Mouse (Mus musculus) stomach, embryonic 16.5 days (tissue): ENCODE data around the gene Fgfbp1. TPM values are rescaled to one million over a fixed set of nuclear protein-coding genes. Genes with fewer than 3 reads are reported as not detected.

Source experiments
- ATAC-seq: fragments of 200-750 bp; cut with Nextera tagmentation; 2 replicates; pipeline ENCODE4 v1.8.0; 2017; ENCODE audit warnings: moderate number of reproducible peaks, moderate TSS enrichment; ENCODE audit not compliant: insufficient read depth, low FRiP score
- H3K27ac ChIP-seq: fragments of 300-500 bp; sonication (generic); 2 replicates; pipeline ENCODE4 v1.5.1; 2014; ENCODE audit warnings: low read length
- H3K27me3 ChIP-seq: fragments of 300-500 bp; sonication (generic); 2 replicates; pipeline ENCODE4 v1.6.1; 2014; ENCODE audit warnings: low read length, control low read depth, mixed read lengths; ENCODE audit not compliant: control insufficient read depth, insufficient read depth
- H3K36me3 ChIP-seq: fragments of 300-500 bp; sonication (generic); 2 replicates; pipeline ENCODE4 v1.6.1; 2014; ENCODE audit warnings: low read length; ENCODE audit not compliant: control insufficient read depth, insufficient read depth
- H3K4me1 ChIP-seq: fragments of 300-500 bp; sonication (generic); 2 replicates; pipeline ENCODE4 v1.6.1; 2014; ENCODE audit warnings: low read length, control low read depth, mixed read lengths; ENCODE audit not compliant: control insufficient read depth, insufficient read depth
- H3K4me2 ChIP-seq: fragments of 300-500 bp; sonication (generic); 2 replicates; pipeline ENCODE4 v1.6.1; 2014; ENCODE audit warnings: low read depth, low read length, mixed read lengths
- H3K4me3 ChIP-seq: fragments of 300-500 bp; sonication (generic); replicated peaks from 2 replicates; pipeline ENCODE4 v1.5.1; 2014; ENCODE audit warnings: mild to moderate bottlenecking, low read length
- H3K9ac ChIP-seq: fragments of 300-500 bp; sonication (generic); 2 replicates; pipeline ENCODE4 v1.6.1; 2014; ENCODE audit warnings: low read length
- H3K9me3 ChIP-seq: fragments of 300-500 bp; sonication (generic); replicated peaks from 2 replicates; pipeline ENCODE4 v1.6.1; 2016; ENCODE audit warnings: low read length, control low read depth; ENCODE audit not compliant: control insufficient read depth
- WGBS: fragments of 180-500 bp; shearing (Covaris S2); extraction: QIAGEN DNeasy Blood & Tissue Kit; methylation state at CpG from one replicate; pipeline ENCODE4 v1.1.7; 2014; 5-methylcytosine and 5-hydroxymethylcytosine counted together
- polyA plus RNA-seq: library from polyadenylated mRNA; unstranded; fragments of >200 nt; fragmentation: Nextera tagmentation; extraction: Ambion mirVana; gene quantifications from 2 replicates; pipeline ENCODE4 v1.2.1, GENCODE M21; 2015

Fgfbp1 gene
- polyA plus RNA-seq, 1 experiment from 2014 or later: 112 TPM

- Histone ChIP-seq H3K4me2 (peak overlapping the region; percentile 56), H3K9ac (peak overlapping the region; percentile 64), H3K4me3 (peak overlapping the region; percentile 31), H3K9me3 (no peaks in the 10 kb centered on the region), H3K27ac (peak overlapping the region; percentile 98), H3K27me3 (no peaks in the 10 kb centered on the region), H3K36me3 (no peaks in the 10 kb centered on the region), H3K4me1 (peaks cover 12% of the 10 kb centered on the region)
- 1% methylated on average over 8 of the region's 8 CpGs for WGBS
- peak; percentile 54; the same call in 1 of the 2 replicates for ATAC-seq
Observed at GRCm38 (mm10) chr5:43948748-43949275, 32.8 kb downstream of the Fgfbp1 start.

- Histone ChIP-seq H3K4me2 (peak overlapping the region; percentile 56), H3K9me3 (no peaks in the 10 kb centered on the region), H3K27me3 (no peaks in the 10 kb centered on the region), H3K4me1 (peaks cover 12% of the 10 kb centered on the region), H3K4me3 (peak overlapping the region; percentile 31), H3K9ac (peak overlapping the region; percentile 0; the same call in 1 of the 2 replicates), H3K36me3 (no peaks in the 10 kb centered on the region), H3K27ac (peak overlapping the region; percentile 98)
- peak; percentile 96 for ATAC-seq
- 2% methylated on average over 27 of the region's 27 CpGs for WGBS
Observed at GRCm38 (mm10) chr5:43948111-43948743, 33.4 kb downstream of the Fgfbp1 start.

GRCm38 (mm10) chr5:43947330-43947977, 34.1 kb downstream of the Fgfbp1 start:
- Histone ChIP-seq H3K4me2 (peak overlapping the region; percentile 56), H3K27ac (peak overlapping the region; percentile 98), H3K9ac (0 out of 2 replicates have a peak overlapping the region, but pooled peaks have one; percentile 27), H3K9me3 (no peaks in the 10 kb centered on the region), H3K27me3 (no peaks in the 10 kb centered on the region), H3K4me3 (peak overlapping the region; percentile 31; the same call in 1 of the 2 replicates), H3K36me3 (no peaks in the 10 kb centered on the region), H3K4me1 (peaks cover 12% of the 10 kb centered on the region)
- WGBS: 18% methylated on average over 9 of the region's 9 CpGs
- ATAC-seq: no peak; the same call in 1 of the 2 replicates

GRCm38 (mm10) chr5:43933269-43933668, 48.3 kb downstream of the Fgfbp1 start:
- Histone ChIP-seq H3K36me3 (no peaks in the 10 kb centered on the region), H3K4me2 (no peak overlapping the region), H3K9ac (no peak overlapping the region), H3K27me3 (no peaks in the 10 kb centered on the region), H3K4me1 (no peaks in the 10 kb centered on the region), H3K9me3 (no peaks in the 10 kb centered on the region), H3K4me3 (no peak overlapping the region), H3K27ac (no peak overlapping the region)
- ATAC-seq: no peak
- 21% methylated on average over 2 of the region's 2 CpGs for WGBS

Other genes starting within 250 kb of the Fgfbp1 start
- 3.0 and 5.1 TPM in 2 replicates for gene Bst1, start 162.9 kb downstream of the Fgfbp1 start, polyA plus RNA-seq
- gene Fbxl5, start 160.1 kb downstream of the Fgfbp1 start, polyA plus RNA-seq: 58.7 and 62.1 TPM in 2 replicates
- gene Cd38, start 113.2 kb downstream of the Fgfbp1 start, polyA plus RNA-seq: 14.2 and 14.3 TPM in 2 replicates
- 0.85 and 2.9 TPM in 2 replicates for gene Gm7879, start 68.6 kb downstream of the Fgfbp1 start, polyA plus RNA-seq
- 61.3 and 79.0 TPM in 2 replicates for gene Prom1, start 120.3 kb upstream of the Fgfbp1 start, polyA plus RNA-seq
- 28.4 and 31.7 TPM in 2 replicates for gene Tapt1, start 244.8 kb upstream of the Fgfbp1 start, polyA plus RNA-seq